Mouse (Mus musculus): ENCODE results near the gene Asb16.
"Not testable (repeated sequence)": the region's sequence is repeated elsewhere in the genome, so short reads cannot be mapped to it uniquely, and the experiment has no call there.

Asb16 gene

DNA sequence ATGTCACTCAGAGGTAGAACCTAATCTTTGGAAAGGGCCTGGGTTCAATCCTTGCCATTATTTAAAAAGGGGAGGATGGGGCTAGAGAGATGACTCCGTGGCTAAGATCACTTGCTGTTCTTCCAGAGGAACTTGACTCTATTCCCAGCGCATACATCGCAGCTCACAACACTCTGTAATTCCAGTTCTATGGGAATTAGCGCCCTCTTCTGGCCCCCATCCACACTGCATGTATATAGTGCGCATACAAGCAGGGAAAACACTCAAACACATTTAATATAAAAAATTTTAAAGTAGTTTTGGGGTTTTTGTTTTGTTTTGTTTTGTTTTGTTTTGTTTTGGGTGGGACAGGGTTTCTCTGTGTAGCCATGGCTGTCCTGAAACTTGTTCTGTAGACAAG lies 26.7 kb upstream of the Asb16 start:
- in situ Hi-C loops (cut with MboI, MseI): no loop called here

DNA sequence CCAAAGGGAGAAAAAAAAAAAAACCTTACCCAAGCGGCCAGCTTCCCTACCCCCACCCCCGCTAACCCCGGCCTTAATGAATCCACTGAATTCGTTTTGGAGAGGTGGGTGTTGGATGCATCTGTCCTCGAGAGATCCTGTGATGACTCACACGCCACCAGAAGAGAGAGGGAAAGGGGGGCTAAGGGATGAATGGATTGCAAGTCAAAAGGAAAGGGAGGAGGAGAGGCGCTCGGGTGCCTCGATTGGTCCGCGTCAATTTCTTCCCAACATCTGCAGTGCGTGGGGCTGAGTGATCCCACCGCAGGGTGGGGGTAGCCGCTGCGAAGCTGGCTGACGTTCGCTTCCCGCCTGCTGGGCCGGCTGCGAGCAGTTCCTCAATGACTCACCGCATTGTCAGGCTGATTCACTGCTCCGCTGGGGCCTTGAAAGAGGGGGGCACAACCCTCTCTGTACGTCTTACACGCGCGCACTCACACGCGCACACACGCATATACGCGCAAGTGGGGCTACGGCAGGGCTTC lies 23.6 kb upstream of the Asb16 start:
- in situ Hi-C loops (cut with MboI, MseI): no loop called here

DNA sequence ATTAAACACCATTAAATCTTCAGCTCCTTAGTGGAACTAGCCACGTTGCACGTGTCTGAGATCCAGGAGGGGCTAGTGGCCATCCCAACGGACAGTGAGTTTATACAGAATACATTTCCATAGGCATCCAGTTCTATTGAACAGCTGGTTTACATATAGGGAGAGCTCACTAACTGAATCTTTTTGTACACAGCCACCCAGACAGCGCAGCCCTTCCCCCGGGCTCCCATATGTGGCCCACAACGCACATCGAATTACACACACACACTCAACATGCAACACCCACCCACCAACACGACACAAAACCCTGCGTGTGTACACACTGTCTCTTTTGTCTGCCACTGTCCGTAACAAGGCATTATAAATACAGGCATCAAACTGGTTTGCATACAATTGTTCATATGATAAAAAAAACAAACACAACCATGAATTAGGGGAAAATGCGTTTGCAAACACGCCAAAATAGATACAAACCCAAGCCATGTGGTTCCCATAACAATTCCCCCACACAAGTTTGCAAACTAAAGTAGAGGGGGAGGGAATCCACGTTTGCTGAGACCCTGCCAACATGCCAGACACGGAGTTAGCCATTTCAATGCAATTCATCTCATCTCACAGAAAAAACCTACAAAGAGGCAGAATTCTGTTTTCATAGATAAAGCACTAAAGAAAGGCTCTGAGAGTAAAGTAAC lies 22.8 kb upstream of the Asb16 start:
- in situ Hi-C loops (cut with MboI, MseI): no loop called here

DNA sequence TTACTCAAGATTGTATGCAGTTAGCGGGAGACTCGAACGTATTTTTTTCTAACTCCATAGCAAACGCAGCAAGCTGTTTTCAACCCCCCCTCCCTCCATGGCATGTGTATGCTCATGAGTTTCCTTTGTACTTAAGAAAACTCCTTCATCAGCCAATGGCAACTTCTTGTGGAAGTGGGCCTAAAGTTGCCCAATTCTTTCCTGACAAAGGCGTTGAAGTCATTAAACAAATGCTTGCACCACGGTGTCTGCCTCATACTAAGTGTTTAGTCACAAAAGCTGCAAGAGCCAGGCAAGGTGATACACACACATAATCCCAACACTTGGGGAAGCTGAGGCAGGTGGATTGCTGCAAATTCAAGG lies 22.3 kb upstream of the Asb16 start:
- in situ Hi-C loops (cut with MboI, MseI): no loop called here

DNA sequence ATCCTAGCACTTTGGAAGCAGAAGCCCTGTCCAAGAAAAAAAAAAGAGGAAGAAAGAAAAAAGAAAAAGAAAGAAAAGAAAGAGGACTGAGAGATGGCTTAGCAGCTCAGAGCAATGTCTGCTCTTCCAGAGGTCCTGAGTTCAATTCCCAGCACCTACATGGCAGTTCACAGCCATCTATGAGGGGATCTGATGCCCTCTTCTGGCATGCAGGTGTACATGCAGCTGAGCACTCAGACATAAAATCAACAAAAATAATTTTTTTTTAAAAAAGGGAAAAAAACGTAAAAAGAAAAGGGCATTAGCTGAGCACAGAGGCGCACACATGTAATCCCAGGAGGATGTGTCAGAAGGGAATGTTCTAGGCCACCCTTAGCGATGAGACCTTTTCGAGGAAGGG lies 21.7 kb upstream of the Asb16 start:
- in situ Hi-C loops (cut with MboI, MseI): no loop called here

DNA sequence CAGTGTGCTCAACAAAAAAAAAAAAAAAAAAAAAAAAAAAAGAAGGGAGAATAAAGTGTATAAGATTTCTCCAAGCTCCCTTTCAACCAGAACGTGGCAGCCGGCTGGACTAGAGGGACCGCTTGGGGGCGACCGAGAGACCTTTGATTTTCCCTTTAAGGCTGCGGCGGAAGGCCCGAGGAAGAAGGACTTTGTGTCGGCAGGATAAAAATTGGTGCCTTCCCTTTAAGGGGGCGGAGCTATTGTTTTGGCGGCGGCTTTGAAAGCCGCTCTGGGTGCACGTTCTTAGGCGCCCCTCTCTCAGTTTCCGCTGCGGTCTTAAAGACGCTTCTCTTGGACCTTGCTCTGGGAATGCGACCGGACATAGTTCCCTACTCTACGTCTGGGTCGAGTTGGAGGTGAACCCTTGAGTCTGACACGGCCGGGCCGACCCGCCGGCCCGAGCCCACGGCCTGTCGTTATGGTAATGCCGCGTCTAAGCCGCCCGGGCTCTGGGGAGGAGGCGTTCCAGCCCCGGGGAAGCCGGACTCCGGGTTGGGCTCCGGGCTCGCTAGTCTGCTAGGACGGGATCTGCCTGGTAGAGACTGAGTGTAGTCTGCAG lies 19.8 kb upstream of the Asb16 start, which contains the start of gene BC030867:
Gene BC030867 (plus strand): TSS at position 253 of the 601 bp plus-strand sequence.
- in situ Hi-C loops (cut with MboI, MseI): no loop called here

DNA sequence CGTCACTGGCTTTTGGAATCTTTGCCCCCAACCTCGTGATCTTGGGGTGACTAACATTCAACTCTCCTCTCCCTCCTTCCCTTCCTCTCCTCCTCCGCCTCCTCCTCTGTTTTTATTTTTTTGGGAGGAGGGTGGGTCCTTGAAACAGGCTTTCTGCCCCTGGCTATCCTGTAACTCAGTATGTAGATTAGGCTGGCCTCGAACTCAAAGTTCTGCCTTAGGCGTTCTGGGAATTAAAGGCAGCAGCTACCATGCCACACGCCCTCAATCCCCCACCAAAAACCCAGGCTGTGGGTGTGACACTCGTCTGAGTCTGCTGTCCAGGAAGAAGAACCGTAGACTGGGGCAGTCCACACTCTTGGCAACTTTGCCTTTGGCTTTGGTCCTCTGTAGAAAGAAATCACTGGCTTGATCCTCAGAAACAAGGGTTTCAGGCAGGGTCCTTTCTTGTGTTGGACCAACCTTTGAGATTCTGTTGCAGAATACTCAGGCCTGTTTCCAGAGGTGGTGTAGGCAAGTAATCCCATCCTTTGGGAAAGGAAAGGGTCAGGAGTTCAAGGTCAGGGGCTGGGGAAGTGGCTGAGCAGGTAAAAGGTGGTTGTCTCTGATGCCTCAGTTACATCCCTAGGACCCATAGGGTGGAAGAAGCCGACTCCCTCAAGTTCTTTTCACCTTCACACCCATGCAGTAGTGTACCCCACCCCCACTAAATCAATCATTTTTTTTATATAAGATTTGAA lies 19.0 kb upstream of the Asb16 start:
- in situ Hi-C loops (cut with MboI, MseI): no loop called here

DNA sequence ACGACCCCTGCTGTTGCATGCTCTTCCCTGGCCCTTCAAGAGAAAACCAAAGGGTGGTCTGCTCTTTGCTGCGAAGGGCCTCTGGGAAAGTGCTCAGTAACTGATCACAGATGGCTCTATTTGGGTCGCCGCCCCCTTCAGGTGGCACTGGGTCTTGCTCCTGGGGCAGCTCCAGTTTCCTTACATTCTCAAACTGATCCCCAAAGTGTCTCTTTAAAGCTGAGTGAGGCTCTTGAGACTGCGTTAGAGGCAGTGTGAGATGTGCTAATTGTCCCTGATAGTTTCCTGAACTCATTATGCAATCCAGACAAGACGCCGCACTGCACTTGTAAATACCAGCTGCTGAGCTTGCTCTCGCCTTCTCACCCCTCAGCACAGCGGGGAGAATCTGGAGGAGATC lies 11.0 kb upstream of the Asb16 start:
- in situ Hi-C loops (cut with MboI, MseI): no loop called here

DNA sequence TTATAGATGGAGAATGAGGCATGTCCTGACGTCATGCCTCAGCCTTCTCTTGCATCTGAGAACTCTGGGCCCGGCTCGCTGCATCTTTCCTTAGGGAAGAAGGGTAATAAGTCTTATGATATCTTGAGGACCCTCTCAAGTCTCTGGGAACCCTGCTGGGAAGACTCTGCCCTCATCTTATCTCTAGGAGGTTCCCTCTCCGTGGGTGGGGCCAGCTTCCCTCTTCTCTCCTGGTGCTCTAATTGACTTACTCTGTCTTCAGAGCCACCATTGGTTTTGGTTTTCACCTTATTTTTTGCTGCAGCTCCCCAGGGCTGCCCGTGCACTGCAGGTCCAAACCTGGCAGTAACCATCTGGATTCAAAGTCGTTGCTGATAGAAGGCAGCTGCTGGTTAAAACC lies 10.4 kb upstream of the Asb16 start:
- in situ Hi-C loops (cut with MboI, MseI): no loop called here

DNA sequence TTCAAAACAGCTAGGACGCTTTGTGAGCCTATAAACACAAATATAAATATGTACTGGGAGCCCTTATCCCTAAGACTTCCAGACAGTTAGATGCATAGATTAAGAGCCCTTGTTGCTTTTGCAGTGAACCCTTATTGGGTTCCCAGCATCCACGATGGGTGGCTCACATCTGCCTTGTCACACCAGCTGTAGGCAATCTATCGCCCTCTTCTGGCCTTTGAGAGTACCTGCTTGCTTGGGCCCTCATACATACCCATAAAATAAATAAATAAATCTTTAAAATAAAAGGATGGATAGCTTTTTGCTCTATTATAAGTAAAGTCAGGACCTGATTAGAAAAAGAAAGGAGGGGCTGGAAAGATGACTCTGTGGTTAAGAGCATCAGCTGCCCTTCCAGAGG lies 10.0 kb upstream of the Asb16 start:
- in situ Hi-C loops (cut with MboI, MseI): no loop called here

DNA sequence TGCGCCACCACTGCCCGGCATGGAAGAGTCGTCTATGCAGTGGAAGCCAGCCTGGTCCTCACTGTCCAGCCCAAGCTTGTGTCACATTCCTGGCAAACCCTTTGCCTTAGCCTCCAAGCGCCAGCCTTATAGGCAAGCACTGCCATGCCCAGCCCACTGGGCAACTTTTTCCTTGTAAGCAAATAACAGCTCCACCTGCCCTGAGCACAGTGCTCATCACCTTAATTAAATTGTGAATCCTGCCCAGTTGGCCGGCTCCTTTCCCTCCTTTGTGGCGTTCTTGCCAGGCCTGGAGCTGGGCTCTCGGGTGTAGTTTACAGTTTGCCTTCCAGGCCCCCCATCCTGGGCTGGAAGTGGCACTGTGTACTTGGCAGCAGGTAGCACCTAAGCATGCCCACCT lies 5.3 kb upstream of the Asb16 start:
- in situ Hi-C loops (cut with MboI, MseI): no loop called here

DNA sequence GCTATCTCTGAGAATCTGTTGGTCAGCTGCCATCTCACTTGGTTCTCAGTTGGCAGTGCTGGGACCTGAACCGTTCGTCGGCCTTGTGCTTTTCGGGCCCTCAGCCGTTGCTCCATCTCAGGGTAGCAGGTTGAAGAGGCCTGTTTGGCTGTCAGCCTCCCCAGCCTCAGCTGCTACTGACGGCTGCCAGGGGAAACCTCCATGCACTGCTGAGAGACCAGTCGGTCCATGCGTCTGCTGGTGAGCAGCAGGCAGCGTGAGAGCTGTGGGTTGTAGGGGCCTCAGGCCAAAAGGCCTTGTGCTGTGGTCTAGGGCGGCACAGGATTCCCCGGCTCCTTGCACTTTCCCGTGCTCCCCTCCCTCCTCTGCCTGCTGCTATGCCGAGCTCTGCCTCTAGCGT lies 2.7 kb upstream of the Asb16 start:
- in situ Hi-C loops (cut with MboI, MseI): no loop called here

DNA sequence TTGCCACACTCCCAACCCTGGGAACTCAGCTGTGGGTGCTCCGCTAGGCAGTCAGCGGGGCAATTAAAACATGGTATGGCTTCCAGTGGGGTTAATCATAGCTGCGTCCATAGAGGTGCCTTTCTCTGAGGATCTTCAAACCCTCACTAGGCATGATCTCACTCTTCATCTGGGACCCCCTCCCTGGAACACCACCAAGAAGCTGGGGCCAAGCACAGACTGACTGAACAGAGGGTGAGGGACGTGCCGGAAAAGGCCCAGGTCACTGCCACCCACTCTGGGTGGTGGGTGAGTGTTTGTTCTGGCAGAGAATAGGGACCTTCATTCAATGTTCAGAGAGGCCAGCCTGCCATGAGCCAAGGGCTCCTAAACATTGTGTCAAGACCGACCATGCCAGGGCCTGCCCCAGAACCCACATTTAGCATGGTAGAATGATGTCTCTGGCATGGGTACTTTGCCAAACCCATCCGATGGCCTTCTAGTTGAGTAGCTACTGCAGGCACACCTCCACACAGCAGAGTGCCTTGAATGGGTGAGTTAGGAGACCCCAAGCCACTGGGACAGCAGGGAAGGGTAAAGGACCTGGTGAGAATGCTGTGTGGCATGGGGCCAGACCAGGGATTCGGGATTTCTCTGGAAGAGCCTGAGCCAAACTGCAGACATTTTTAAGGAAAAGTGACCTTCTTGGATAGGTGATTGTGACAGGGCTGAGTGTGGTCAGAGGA lies 1.8 kb upstream of the Asb16 start:
- in situ Hi-C loops (cut with MboI, MseI): no loop called here

DNA sequence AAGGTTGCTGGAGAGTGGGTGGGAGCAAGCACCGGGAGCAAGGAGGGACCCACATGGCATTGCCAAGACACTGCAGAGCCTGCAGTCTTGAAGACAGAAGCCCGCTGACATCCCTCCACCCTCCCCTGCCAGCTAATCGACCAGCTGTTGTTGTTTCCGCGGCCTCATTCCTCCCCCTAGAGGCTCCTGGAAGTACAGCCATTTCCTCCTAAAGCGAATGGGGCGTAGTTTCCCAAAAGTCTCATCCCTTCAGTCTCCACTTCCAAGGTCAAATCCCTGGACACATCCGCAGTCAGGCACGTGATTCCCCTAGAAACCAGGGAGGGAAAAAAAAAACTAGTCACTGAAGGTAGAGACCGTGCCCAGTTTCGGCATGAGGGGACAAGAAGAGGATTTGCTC lies 1.1 kb upstream of the Asb16 start:
- in situ Hi-C loops (cut with MboI, MseI): no loop called here

DNA sequence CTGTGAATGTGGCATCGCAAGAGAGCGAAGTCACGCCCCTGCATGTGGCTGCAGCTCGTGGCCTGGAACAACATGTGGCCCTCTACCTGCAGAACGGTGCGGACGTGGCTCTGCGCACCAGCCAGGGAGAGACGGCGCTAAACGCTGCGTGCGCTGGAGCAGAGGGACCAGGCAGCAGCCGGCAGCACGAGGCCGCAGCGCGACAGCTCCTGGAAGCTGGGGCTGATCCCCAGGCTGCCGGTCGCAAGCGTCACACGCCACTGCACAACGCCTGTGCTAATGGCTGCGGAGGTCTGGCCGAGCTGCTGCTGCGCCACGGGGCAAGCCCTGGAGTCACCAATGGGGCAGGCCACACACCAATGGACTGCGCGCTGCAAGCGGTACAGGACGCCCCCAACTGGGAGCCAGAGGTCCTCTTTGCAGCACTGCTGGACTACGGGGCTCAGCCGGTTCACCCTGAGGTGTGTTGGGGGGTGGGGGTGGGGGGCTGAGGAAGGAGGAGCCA lies 7.9 kb downstream of the Asb16 start:
- in situ Hi-C loops (cut with MboI, MseI): no loop called here

DNA sequence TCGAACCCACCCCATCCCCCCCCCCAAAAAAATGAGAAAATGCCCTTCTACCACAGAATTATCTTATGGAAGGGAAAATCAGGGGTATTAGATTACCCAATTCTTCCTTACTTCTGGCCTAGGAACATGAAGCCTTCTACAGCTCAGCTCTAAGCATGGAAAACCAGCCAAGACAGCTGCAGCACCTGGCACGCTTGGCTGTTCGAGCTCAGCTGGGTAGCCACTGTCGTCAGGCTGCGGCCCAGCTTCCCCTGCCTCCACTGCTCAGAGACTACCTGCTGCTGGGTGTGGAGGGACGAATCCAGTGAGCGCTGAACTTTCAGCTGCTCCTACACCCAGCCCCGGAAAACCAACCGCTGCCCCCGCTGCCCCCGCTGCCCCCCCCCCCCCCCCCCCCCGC lies 9.2 kb downstream of the Asb16 start:
- in situ Hi-C loops (cut with MboI, MseI): no loop called here

DNA sequence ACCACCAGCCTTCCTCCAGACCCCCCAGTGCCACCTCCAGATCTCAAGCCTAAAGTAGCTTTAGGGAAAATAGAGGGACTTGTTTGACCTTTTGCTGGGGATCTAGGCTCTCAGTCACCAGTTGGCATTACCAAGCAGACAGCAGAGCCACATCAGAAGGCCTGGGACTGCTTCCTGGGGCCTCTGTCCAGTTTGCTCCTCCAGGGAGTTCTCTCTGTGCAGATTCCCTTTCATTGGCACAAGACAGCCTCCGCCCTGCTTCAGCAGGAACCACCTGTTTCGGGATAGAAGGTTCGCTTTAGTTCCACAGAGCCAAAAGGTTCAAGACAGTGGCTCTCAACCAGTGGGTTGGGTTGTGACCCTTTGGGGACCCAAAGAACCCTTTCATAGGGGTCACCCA lies 11.1 kb downstream of the Asb16 start:
- in situ Hi-C loops (cut with MboI, MseI): no loop called here

DNA sequence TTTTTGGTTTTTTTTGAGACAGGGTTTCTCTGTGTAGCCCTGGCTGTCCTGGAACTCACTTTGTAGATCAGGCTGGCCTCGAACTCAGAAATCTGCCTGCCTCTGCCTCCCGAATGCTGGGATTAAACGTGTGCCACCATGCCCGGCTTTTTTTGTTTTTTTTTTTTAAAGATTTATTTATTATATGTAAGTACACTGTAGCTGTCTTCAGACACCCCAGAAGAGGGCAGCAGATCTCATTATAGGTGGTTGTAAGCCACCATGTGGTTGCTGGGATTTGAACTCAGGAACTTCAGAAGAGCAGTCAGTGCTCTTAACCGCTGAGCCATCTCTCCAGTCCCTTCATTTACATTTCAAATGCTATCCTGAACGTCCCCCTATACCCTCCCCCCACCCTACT lies 11.7 kb downstream of the Asb16 start:
- in situ Hi-C loops (cut with MboI, MseI): not testable (repeated sequence)

DNA sequence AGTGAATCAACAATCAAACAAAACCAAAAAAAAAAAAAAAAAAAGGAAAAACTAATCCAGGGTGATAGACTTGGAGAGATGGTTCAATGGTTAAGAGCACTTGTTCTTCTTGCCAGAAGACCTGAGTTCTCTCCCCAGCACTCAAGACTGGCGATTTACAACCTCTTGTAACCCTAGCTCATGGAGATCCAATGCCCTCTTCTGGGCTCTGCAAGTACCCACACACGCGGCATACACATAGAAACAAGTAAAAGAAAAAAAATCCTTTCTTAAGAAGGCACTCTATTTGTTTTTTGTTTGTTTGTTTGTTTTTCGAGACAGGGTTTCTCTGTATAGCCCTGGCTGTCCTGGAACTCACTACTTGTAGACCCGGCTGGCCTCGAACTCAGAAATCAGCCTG lies 15.4 kb downstream of the Asb16 start:
- in situ Hi-C loops (cut with MboI, MseI): no loop called here

DNA sequence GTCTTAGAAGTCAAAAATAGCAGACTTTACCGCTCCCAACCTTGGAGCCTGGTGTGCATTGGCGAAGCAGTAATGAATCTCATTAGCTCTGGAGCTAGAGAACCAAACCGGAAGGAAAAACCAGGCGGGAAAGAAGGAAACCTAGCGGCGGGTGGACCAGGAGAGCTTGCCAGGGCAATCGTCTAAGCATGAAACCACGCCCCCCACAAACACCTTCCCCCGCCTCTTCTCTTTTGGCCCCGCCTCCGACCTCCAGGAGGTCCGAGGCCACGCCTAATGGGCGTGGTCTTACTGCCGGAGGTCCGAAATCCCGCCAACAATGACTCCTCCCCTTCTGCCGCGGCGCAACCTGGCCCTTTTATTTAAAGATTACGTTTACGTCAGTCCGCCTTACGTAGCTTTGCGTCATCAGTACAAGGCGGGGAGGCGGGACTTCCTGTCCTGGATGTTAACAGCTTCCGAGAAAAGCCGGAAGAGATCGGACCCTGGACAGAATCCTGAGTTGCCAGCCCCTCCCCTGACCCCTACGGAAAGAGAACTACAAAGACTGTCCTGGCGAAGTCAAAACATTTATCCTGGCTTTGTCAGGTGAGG lies 16.1 kb downstream of the Asb16 start, which contains the start of gene Tmub2:
Gene Tmub2 (plus strand): TSS at position 431 of the 594 bp plus-strand sequence.
- in situ Hi-C loops (cut with MboI, MseI): no loop called here

DNA sequence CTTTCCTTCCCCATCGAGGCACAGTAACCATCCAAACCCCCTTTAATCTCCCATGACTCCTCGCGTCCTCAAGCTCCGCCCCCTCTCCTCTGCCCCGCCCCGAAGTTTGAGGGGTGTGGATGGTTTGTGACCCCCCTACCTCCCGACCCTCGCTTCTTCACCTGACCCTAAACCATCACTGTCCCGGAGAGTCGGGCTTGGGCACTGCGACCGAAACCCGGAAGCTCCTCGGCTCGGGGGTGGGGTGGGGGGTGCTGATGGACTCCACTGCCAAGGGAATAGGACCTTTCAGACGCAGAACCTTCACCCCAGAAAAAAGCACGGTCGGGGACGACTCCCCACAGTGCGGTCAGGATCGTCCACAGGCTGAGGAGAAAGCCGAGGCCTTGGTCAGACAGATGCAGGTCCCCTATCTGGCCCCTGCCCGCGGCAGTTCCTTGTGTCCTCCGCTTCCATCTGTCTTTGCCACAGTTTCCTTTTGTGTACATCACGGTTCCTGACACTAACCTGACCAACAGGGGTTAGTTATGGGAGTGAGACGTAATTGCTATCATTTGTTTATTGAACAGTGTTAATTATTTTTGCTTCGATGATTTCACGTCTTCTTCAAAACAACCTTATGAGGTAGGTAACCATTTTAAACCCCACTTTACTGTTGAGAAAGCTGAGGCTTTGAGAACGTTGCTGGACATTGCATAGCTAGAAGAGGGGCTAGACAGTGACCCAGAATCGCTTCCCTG lies 16.7 kb downstream of the Asb16 start:
- in situ Hi-C loops (cut with MboI, MseI): no loop called here
